Comparison of ENCODE assay signal across 8 mouse cellular contexts in genomic region chr15:89477091-89477491, GRCm38 (mm10). TPM values are rescaled to one million over a fixed set of nuclear protein-coding genes. Genes with fewer than 3 reads are reported as not detected.
A peak's percentile ranks its signal among the peaks of the same experiment; 100 is the strongest.
DNase-seq lines count a peak whose midpoint lies in the region; ATAC-seq lines count a peak whose summit lies in the region.

Gene Arsa, minus strand, starts transcription at chr15:89477425.

- peaks cover 12% of the 10 kb centered on the region for H3K4me1 ChIP-seq in embryonic facial prominence, embryonic 14.5 days (ENCODE audit: control insufficient read depth, insufficient read depth, low read length)

- peak within 1 kb of the TSS; percentile 76 for H3K9ac ChIP-seq in embryonic facial prominence, embryonic 14.5 days (ENCODE audit: low read depth, low read length)

- no peaks in the 10 kb centered on the region for H3K36me3 ChIP-seq in embryonic facial prominence, embryonic 14.5 days (ENCODE audit: control insufficient read depth, insufficient read depth, low read length)

- no peak for ATAC-seq in embryonic facial prominence, embryonic 14.5 days (ENCODE audit: low read depth)

- no peak for DNase-seq in layer of hippocampus, adult 8-10 months (ENCODE audit: low spot score in 2 of 2)
- no peak for DNase-seq in layer of hippocampus, adult 9-11 months
- DNase-seq in embryonic facial prominence, embryonic 14.5 days (ENCODE audit: low spot score), result no peak
- peak; percentile 35 for DNase-seq in heart, postnatal 4 days
- DNase-seq in layer of hippocampus, postnatal 25 days (ENCODE audit: extremely low spot score in 1 of 2, low spot score in 1 of 2), result no peak
- DNase-seq in lung, postnatal 4 days, result peak; percentile 30 to 34
- DNase-seq in right cerebral cortex, postnatal 4 days, result no peak
- no peak for DNase-seq in urinary bladder, postnatal 4 days (ENCODE audit: low spot score in 2 of 2)

- H3K9me3 ChIP-seq in embryonic facial prominence, embryonic 14.5 days (ENCODE audit: control insufficient read depth, low read length), result no peaks in the 10 kb centered on the region

- peak within 1 kb of the TSS; percentile 96 for H3K4me2 ChIP-seq in embryonic facial prominence, embryonic 14.5 days (ENCODE audit: low read depth, low read length)

- H3K4me3 ChIP-seq in embryonic facial prominence, embryonic 14.5 days (ENCODE audit: low read depth, low read length), result peak within 1 kb of the TSS; percentile 63

- H3K27ac ChIP-seq in embryonic facial prominence, embryonic 14.5 days (replicated peaks; ENCODE audit: low read depth, low read length), result peak within 1 kb of the TSS; percentile 72

- 34% methylated on average over 9 of the region's 9 CpGs for WGBS in embryonic facial prominence, embryonic 14.5 days

- no peaks in the 10 kb centered on the region for H3K27me3 ChIP-seq in embryonic facial prominence, embryonic 14.5 days (replicated peaks; ENCODE audit: control insufficient read depth, insufficient read depth, low read length)

RNA-seq across cellular contexts. Expression of gene Arsa, which starts in this region (rescaled TPM):
- total RNA-seq in layer of hippocampus, adult 8-10 months (2022), result 10 to 100 TPM; 30.9 to 38.1 (median 33.3) TPM
- 18.5 and 20.7 TPM in 2 replicates for polyA plus RNA-seq in embryonic facial prominence, embryonic 14.5 days (2014; fragmentation: Nextera tagmentation; extraction: Ambion mirVana)
- total RNA-seq in heart, postnatal 4 days (2021), result 10 to 100 TPM; 12.0 to 14.6 TPM
- 10 to 100 TPM; 29.4 to 29.6 TPM for total RNA-seq in layer of hippocampus, postnatal 25 days (2021)

Comparison
In these comparisons a context has a peak if more than half of its experiments do, and no peak if none do; other contexts are left out.
1. DNase-seq: peak in heart, postnatal 4 days (single experiment) and lung, postnatal 4 days (2 of 2); none in layer of hippocampus, adult 8-10 months (0 of 2), layer of hippocampus, adult 9-11 months (single experiment), embryonic facial prominence, embryonic 14.5 days (single experiment), layer of hippocampus, postnatal 25 days (0 of 2), right cerebral cortex, postnatal 4 days (single experiment) and urinary bladder, postnatal 4 days (0 of 2).